Mouse (Mus musculus) ES-E14 (cell line): ENCODE results near the gene Slc25a39. TPM values are rescaled to one million over a fixed set of nuclear protein-coding genes. Genes with fewer than 3 reads are reported as not detected.

Experiments used
- DNase-seq: peaks from one replicate; pipeline ENCODE4 v3.0.0-alpha.2; 2013; ENCODE audit warnings: low read depth, low spot score
- H3K27ac ChIP-seq: 2 replicates; pipeline ENCODE4 v1.5.1; 2012; ENCODE audit warnings: low read depth, mild to moderate bottlenecking, low read length, moderate library complexity, mixed read lengths; ENCODE audit not compliant: poor library complexity, insufficient read depth, severe bottlenecking
- H3K36me3 ChIP-seq: 2 replicates; pipeline ENCODE4 v1.6.1; 2012; ENCODE audit warnings: mild to moderate bottlenecking, low read length, moderate library complexity, mixed read lengths; ENCODE audit not compliant: control insufficient read depth, poor library complexity, insufficient read depth, severe bottlenecking
- H3K4me1 ChIP-seq, 2 experiments: fragments of 150-350 bp in 1 of 2; sonication (generic) in 1 of 2; 2 replicates each; pipeline ENCODE4 v1.6.1; 2012; ENCODE audit warnings: low read length in 2 of 2, mild to moderate bottlenecking in 1 of 2, mixed read lengths in 1 of 2; ENCODE audit not compliant: control insufficient read depth in 2 of 2, insufficient read depth in 2 of 2, poor library complexity in 1 of 2
- H3K4me3 ChIP-seq, 2 experiments: fragments of 150-350 bp in 1 of 2; sonication (generic) in 1 of 2; 2 replicates each; pipeline ENCODE4 v1.5.1; 2012; ENCODE audit warnings: low read length in 2 of 2, low read depth in 1 of 2, mild to moderate bottlenecking in 1 of 2, mixed read lengths in 1 of 2; ENCODE audit not compliant: insufficient read depth in 1 of 2, poor library complexity in 1 of 2, severe bottlenecking in 1 of 2
- H3K9ac ChIP-seq: 2 replicates; pipeline ENCODE4 v1.6.1; 2012; ENCODE audit warnings: low read depth, mild to moderate bottlenecking, low read length, mixed read lengths; ENCODE audit not compliant: poor library complexity, insufficient read depth, severe bottlenecking
- H3K9me3 ChIP-seq: fragments of 150-350 bp; sonication (generic); 2 replicates; pipeline ENCODE4 v1.6.1; 2012; ENCODE audit warnings: low read depth, mild to moderate bottlenecking, low read length; ENCODE audit not compliant: control insufficient read depth, insufficient read depth
- CHD2 ChIP-seq: IDR thresholded peaks from 2 replicates; pipeline ENCODE4 v1.6.1; 2014; ENCODE audit warnings: mild to moderate bottlenecking, low read depth, low read length, inconsistent platforms
- HCFC1 ChIP-seq: IDR thresholded peaks from 2 replicates; pipeline ENCODE4 v1.6.1; 2012; ENCODE audit warnings: low read length, inconsistent platforms, borderline replicate concordance; ENCODE audit not compliant: insufficient read depth
- MAFK ChIP-seq: IDR thresholded peaks from 2 replicates; pipeline ENCODE4 v1.6.1; 2014; ENCODE audit warnings: mild to moderate bottlenecking, low read depth, low read length, inconsistent platforms; ENCODE audit not compliant: insufficient read depth
- ZC3H11A ChIP-seq: IDR thresholded peaks from 2 replicates; pipeline ENCODE4 v1.6.1; 2012; ENCODE audit warnings: low read depth, mild to moderate bottlenecking, inconsistent platforms, low read length, borderline replicate concordance
- ZNF384 ChIP-seq: IDR thresholded peaks from 2 replicates; pipeline ENCODE4 v1.6.1; 2012; ENCODE audit warnings: low read depth, low read length, inconsistent platforms
- in situ Hi-C, 2 experiments: fragments of 600-800 bp; cut with MboI; formaldehyde crosslinking; loops; one replicate each; pipeline ENCODE4 v1.15.1; 2025; ENCODE audit warnings: low sequenced_read_pairs in 2 of 2, inconsistent platforms in 1 of 2; ENCODE audit not compliant: unreplicated experiment in 2 of 2
- total RNA-seq: library from RNA; depleted of rRNA; stranded (reverse); fragments of 300-350 nt; gene quantifications from 2 replicates; pipeline ENCODE4 v1.2.3, GENCODE M21; 2012

Slc25a39 gene
- total RNA-seq, 1 experiment = 152 TPM

GRCm38 (mm10) chr11:102380091-102380490 lies 27.7 kb downstream of the Slc25a39 start:
- Histone ChIP-seq H3K36me3 (no peaks in the 10 kb centered on the region), H3K27ac (no peak overlapping the region), H3K4me3 (no peak overlapping the region), H3K9me3 (no peaks in the 10 kb centered on the region), H3K4me1 (peaks cover 0 to 9% of the 10 kb centered on the region in 2 experiments; a peak in 2 of 4 replicates), H3K9ac (no peak overlapping the region)
- no peak for DNase-seq
- no peak for TF ChIP-seq HCFC1
- TF ChIP-seq CHD2 = no peak
- no peak for TF ChIP-seq ZNF384
- no peak for TF ChIP-seq ZC3H11A
- no peak for TF ChIP-seq MAFK
- in situ Hi-C loops = no loop called here

- no peak for DNase-seq
- in situ Hi-C loops = no loop called here
These were observed 30.6 kb downstream of the Slc25a39 start for GRCm38 (mm10) chr11:102377186-102377585.

GRCm38 (mm10) chr11:102376196-102376835 lies 31.4 kb downstream of the Slc25a39 start:
- in situ Hi-C loops = no loop called here
- TF ChIP-seq CHD2 (no peak), ZC3H11A (no peak), MAFK (no peak), HCFC1 (no peak), ZNF384 (no peak)
- peak overlapping the region in 1 of 2 experiments; percentile 40; a peak in 3 of 4 replicates for H3K4me3 ChIP-seq

More at GRCm38 (mm10) chr11:102377186-102377585, 30.6 kb downstream of the Slc25a39 start:
- Histone ChIP-seq H3K4me3 (peak overlapping the region; percentile 48 to 49), H3K9ac (peak overlapping the region; percentile 57; the same call in 1 of the 2 replicates), H3K9me3 (no peaks in the 10 kb centered on the region), H3K4me1 (peaks cover 9 to 29% of the 10 kb centered on the region in 2 experiments; a peak in 3 of 4 replicates), H3K36me3 (no peaks in the 10 kb centered on the region), H3K27ac (no peak overlapping the region)
- TF ChIP-seq ZNF384 (peak; percentile 48; the same call in 1 of the 2 replicates), CHD2 (0 out of 2 replicates have a peak, but pooled peaks have one; percentile 68), HCFC1 (no peak), MAFK (no peak), ZC3H11A (no peak)

GRCm38 (mm10) chr11:102375196-102376173 lies 32.3 kb downstream of the Slc25a39 start:
- H3K36me3 ChIP-seq = no peaks in the 10 kb centered on the region
- no peak for DNase-seq
- H3K4me1 ChIP-seq = peaks cover 9 to 29% of the 10 kb centered on the region in 2 experiments; a peak in 3 of 4 replicates
- H3K4me3 ChIP-seq = peak overlapping the region; percentile 11 to 40; a peak in 3 of 4 replicates
- TF ChIP-seq ZNF384 (no peak), MAFK (0 out of 2 replicates have a peak, but pooled peaks have one; percentile 8)
- H3K27ac ChIP-seq = peak overlapping the region; percentile 62
- H3K9me3 ChIP-seq = no peaks in the 10 kb centered on the region
- H3K9ac ChIP-seq = peak overlapping the region; percentile 52
- in situ Hi-C loops = no loop called here

More at GRCm38 (mm10) chr11:102376196-102376835, 31.4 kb downstream of the Slc25a39 start:
- no peaks in the 10 kb centered on the region for H3K9me3 ChIP-seq
- H3K4me1 ChIP-seq = peaks cover 9 to 29% of the 10 kb centered on the region in 2 experiments; a peak in 3 of 4 replicates
- peak overlapping the region; percentile 25; the same call in 1 of the 2 replicates for H3K9ac ChIP-seq
- no peaks in the 10 kb centered on the region for H3K36me3 ChIP-seq
- H3K27ac ChIP-seq = peak overlapping the region; percentile 62
- no peak for DNase-seq
